Mouse (Mus musculus): ENCODE measurements around the gene Ddhd1.
"Not testable (repeated sequence)": the region's sequence is repeated elsewhere in the genome, so short reads cannot be mapped to it uniquely, and the experiment has no call there.

Gene Ddhd1

GRCm38 (mm10) chr14:45580923-45581827 lies 76.8 kb downstream of the Ddhd1 start:
- DNase-seq (ENCODE audit: low spot score in 2 of 2) = not testable (repeated sequence)

GRCm38 (mm10) chr14:45566066-45566937 lies 91.6 kb downstream of the Ddhd1 start:
- peak; percentile 24 to 73 for DNase-seq (ENCODE audit: low spot score in 2 of 2)

- DNase-seq (ENCODE audit: low spot score in 2 of 2) = peak; percentile 5 to 17
Observed at GRCm38 (mm10) chr14:45565216-45566065, 92.5 kb downstream of the Ddhd1 start.

GRCm38 (mm10) chr14:45563577-45563976 lies 94.4 kb downstream of the Ddhd1 start:
- no peak for DNase-seq (ENCODE audit: low spot score in 2 of 2)

- no peak for DNase-seq (ENCODE audit: low spot score in 2 of 2)
Observed at GRCm38 (mm10) chr14:45561681-45562080, 96.3 kb downstream of the Ddhd1 start.

- DNase-seq (ENCODE audit: low spot score in 2 of 2) = no peak
Observed at GRCm38 (mm10) chr14:45559018-45559417, 98.9 kb downstream of the Ddhd1 start.

GRCm38 (mm10) chr14:45554336-45554735 lies 103.6 kb downstream of the Ddhd1 start:
- DNase-seq (ENCODE audit: low spot score in 2 of 2) = no peak

- DNase-seq (ENCODE audit: low spot score in 2 of 2) = no peak
Observed at GRCm38 (mm10) chr14:45553854-45554253, 104.1 kb downstream of the Ddhd1 start.

GRCm38 (mm10) chr14:45552431-45552830 lies 105.5 kb downstream of the Ddhd1 start:
- DNase-seq (ENCODE audit: low spot score in 2 of 2) = no peak

GRCm38 (mm10) chr14:45551121-45551768 lies 106.7 kb downstream of the Ddhd1 start:
- peak in 1 of 2 experiments; percentile 41 for DNase-seq (ENCODE audit: low spot score in 2 of 2)

- no peak for DNase-seq (ENCODE audit: low spot score in 2 of 2)
Observed at GRCm38 (mm10) chr14:45550010-45550647, 107.8 kb downstream of the Ddhd1 start.

- no peak for DNase-seq (ENCODE audit: low spot score in 2 of 2)
Observed at GRCm38 (mm10) chr14:45548118-45548517, 109.8 kb downstream of the Ddhd1 start.

- DNase-seq (ENCODE audit: low spot score in 2 of 2) = no peak
Observed at GRCm38 (mm10) chr14:45544905-45545304, 113.0 kb downstream of the Ddhd1 start.

- DNase-seq (ENCODE audit: low spot score in 2 of 2) = no peak
Observed at GRCm38 (mm10) chr14:45544026-45544425, 113.9 kb downstream of the Ddhd1 start.

- DNase-seq (ENCODE audit: low spot score in 2 of 2) = peak in 1 of 2 experiments; percentile 43
Observed at GRCm38 (mm10) chr14:45539659-45540468, 118.1 kb downstream of the Ddhd1 start.
